Mouse (Mus musculus) erythroblast, adult 5-6 weeks (primary cell): ENCODE data around the gene Zbtb42. TPM values are rescaled to one million over a fixed set of nuclear protein-coding genes. Genes with fewer than 3 reads are reported as not detected.

ENCODE experiments used
- ATAC-seq: replicated peaks from 2 replicates; pipeline ENCODE4 v1.8.0; 2016; ENCODE audit warnings: moderate number of reproducible peaks, mild to moderate bottlenecking, moderate TSS enrichment, inconsistent platforms; ENCODE audit not compliant: poor library complexity, low FRiP score, severe bottlenecking
- total RNA-seq, 2 experiments: library from RNA; stranded (forward) in 1 of 2; stranded (reverse) in 1 of 2; fragments of 150-400 nt in 1 of 2; fragments of 200-764, 138-1000 nt in 1 of 2; gene quantifications; 2 replicates each; pipeline versions ENCODE4 v1.2.3 to v1.2.4; 2015 to 2017; ENCODE audit warnings: low replicate concordance in 2 of 2

The Zbtb42 gene
- total RNA-seq, 2 experiments from 2014 or later = 1.2 TPM; not detected in 1

DNA sequence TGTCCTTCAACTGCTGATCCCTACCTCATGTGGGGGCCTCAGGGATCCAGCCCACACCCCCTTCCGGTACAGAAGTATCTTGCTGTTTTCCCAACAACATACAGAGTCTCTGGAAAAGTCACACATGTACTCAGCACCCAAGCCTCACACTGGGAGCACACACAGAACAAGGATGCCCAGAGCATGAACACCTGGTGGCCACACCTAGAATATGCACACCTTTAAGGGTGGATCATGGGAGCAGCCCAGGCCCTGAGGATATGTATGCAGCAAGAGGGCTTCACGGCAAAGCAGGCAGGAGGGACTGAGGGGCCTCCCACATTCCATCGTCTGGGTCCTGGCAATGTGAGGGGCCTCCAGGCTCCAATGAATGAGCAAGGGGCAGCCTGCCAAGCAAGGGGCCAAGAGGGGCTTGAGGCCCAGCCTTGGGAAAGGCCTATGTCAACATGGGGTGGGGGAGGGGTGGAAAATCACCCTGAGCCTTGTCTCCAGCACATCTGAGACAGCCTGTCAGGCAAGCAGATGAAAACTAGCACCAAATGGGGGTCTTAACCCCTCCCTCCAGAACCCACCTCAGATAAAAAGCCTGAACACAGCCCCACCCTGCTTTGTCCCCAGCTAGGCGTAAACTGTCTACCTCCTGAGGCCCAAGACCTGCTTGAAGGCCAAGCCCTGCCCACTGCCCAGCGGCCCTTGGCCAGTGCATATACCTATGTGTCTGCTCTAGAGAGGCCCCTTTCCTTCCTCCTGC, 17.9 kb upstream of the Zbtb42 start:
- ATAC-seq = no peak

DNA sequence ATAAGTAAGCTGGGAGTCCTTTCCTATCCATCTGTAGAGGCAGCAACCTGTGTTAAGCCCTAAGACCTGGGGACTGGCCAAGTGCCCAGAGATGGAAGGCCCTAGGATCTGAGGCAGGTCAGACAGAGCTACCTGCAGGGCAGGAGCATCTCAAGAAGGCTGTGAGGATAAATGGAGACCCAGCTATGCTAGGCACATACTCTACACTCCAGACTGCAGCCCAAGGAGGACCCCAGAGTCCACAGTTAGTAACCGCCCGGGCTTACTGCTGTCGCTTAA, 17.4 kb upstream of the Zbtb42 start:
- no peak for ATAC-seq

DNA sequence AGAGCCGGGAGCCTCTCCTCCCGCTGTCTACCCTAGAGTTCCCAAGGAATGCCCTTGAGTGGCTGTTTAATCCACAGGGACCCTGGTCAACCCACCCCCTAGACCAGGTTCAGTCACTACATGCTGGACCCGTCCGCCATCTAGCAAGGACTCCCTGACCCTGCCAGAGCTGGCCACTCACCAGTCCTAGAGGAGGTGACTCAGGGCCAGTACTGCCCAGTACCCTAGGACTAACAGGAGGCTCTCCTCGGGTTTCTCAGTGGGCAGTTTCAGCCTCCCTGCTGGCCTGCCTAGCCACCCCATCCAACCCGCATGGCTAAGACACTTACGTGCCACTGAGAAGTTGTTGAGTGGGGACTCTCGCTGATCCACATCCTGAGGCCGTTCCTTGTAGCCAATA, 16.8 kb upstream of the Zbtb42 start:
- no peak for ATAC-seq

DNA sequence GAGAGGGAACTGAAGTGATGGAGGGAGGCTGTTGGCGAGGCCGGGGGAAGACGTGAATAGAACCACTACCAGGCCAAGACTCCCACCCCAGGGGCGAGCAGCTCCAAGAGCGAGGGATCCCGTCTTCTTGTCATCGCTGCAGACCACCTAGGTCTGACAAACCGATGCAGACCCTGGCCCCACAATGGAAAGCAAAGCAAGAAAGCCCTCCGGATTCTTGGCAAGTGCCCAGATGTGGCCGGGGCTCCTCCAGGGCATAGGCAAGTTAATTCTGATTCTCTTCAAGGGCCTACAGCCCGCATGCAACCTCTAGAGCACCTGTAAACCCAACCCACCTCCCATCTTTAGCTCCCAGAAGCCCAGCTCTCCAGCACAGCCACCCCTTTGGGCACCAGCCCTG, 15.3 kb upstream of the Zbtb42 start:
- no peak for ATAC-seq

DNA sequence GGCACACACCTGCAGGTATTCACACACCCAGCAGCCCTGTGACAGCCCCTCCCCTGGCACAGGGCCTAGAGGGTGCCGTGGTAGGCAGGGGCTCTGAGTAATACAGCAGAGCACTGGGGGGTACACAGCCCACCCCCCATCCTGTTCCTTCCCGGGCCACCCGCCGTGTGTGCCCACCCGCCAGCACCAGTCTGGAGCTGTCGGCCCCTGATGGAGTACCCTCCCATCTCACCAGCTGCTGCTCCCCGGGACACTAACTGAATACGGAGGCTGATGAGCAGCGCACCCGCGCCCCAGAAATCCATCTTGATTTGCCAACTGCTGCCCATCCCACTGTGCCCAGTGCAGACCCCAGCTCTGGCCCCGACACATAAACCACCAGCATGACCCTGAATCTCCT, 14.9 kb upstream of the Zbtb42 start:
- no peak for ATAC-seq

DNA sequence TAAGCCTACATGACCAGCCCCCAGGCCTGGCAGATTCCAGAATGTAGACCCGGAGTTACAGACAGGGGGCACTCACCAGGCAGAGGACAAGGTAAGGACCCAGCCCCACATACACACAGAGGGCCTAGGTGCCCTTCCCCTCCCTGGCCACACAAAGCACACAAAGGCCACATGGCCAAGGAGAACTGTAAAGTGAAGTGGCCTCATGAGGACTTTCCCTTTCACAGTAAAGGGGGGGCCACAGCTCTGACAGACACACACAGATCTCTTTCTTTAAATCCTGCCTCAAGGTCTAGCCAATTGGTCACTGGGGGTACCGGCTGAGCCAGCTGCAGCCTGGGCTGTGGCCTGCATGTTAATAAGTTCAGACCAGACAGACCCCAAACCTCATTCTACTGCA, 14.5 kb upstream of the Zbtb42 start:
- ATAC-seq = no peak

DNA sequence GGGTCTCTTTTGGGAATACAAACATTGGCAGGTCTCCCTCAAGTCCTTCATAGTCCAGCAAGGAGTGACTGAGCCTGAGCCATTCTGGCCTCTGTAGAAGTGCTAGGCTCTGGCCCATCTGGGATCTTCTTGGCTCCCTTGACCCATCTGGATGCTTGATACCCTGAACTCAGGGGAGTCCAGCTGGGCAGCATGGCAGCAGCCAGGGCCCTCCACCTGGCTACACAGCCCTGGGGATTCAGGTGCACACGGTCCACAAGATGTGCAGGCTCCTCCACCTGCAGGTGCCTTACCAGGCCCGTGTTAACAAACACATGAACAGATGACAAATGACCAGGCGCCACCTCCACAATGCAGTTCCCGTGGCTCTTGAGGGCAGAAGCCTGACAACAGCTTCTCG, 14.0 kb upstream of the Zbtb42 start:
- ATAC-seq = no peak

DNA sequence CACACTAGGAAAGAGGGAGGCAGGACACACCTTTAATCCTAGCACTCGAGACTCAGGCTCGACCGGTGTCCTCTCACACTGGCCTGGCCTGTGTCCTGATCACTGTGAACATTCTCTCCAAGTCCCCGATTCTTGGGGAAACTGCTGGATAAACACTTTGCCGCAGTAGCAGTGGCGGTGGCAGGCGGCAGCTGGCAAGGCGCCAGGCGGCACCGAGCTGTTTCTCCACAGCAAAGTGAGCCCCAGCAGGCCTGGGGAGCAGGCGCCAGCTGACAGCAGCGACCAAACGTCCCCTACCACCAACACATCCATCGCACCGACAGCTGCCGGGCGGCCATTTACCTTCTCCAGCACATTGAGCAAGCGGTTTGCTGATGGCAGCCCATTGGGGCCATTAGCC, 13.2 kb upstream of the Zbtb42 start:
- ATAC-seq = no peak

DNA sequence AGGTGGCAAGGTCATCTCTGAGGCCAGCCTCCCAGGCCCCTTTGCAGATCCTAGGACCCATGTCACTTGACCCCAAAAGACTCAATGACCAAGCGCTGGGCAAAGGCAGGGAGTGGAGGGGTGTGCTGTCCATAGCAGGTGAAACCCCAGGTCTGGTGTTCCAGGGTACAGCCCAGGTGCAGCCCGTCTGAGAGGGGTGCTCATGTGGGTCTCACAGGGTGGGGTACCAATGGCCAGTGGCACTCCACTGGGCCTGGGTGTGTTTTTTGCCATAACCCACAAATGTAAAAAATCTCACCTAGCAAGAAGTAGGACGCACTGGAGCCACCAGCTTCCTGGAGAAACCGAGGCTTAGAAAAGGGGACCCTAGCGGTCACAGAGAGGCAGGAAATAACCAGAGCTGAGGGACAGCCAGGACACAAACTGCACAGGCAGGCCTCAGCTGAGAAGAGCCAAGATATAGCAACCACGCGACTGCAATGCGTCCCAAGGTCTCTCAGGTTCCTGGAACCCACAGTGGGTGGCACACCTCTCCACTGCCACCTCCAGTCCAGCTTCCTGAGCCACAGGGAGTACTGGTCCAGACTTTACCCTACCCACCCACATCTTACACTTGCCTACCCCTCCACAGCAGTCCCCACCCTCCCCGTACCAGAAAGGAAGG, 12.6 kb upstream of the Zbtb42 start:
- no peak for ATAC-seq

DNA sequence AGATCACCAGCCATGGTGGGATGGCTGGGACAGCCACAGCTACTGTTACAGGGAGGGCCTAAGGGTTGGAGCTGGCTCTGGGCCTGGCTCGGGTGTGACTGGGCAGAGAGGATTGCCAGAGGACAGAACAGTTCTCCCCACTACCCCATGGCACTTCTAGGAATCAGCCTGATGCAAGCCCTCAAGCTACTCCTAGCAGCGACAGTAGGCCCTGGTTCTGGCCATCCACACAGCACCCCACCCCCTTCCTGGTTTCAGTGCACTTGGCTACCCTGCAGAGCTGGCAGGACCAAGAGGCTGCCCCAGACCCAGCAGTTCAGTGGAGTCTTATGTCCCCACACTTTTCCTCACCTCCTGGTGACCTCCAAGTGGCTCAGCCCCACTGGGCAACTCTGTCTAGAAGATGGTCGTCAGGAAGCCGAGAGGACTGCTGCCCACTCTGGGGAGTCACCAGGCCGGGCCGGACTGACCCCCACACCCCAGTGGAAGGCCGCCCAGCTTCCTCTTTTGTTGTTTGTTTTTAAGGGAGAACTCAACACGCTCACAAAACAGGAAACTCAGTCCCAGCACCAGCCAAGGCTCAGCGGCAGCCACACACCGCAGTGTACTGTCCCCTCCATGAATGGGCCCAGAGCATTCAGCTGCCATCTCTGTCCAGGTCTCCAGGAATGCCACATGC, 10.9 kb upstream of the Zbtb42 start:
- ATAC-seq = no peak

DNA sequence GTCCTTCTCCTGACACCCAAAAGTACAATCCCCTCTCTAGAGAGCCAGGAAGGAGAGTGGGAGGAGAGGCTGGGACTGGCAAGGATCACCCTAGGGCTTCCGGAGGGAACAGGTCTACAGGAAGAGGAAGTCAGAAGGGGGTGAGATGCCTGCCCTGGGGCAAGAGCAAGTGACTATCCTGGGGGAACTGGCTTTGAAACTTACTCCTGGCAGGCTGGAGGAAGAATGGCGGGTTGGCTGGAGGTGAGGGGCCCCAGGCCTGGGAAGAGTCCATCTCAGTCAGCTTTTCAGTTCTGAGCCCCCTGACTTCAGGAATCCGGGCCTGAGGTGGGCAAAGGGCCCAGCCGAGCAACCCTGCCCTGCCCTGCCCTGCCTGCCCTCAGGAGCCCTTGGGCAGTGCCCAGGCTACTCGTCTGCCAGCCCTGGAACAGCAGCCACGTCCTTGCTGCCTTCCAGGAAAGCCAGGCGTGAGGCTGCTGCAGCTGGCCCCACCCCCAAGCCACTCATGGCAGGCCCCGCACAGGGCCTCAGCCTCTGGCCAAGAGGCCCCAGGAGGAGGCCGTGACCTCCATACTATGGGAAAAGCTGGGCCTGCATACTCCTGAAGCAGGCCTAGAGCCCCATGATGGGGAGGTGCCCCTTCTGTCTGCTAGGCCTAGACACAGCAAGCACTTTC, 7.8 kb upstream of the Zbtb42 start:
- no peak for ATAC-seq

DNA sequence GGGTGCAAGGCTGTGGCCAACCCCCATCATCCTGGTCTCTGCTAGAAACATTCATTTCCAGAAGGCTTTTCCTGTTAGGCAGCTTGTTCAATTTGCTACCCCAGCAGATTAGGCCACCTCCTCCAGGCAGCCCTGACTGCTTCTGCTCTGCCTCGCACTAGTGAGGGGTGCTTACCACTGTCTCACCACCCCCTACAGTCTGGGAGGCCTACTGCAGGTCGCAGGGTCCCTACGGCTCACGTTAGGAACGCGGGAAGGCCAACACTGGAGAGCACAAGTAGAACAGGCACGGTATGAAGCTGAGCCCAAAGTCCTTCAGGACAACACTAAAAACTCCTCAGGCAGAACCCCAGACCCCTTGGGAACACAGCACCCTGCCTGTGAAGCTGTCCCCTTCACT, 6.7 kb upstream of the Zbtb42 start:
- no peak for ATAC-seq

DNA sequence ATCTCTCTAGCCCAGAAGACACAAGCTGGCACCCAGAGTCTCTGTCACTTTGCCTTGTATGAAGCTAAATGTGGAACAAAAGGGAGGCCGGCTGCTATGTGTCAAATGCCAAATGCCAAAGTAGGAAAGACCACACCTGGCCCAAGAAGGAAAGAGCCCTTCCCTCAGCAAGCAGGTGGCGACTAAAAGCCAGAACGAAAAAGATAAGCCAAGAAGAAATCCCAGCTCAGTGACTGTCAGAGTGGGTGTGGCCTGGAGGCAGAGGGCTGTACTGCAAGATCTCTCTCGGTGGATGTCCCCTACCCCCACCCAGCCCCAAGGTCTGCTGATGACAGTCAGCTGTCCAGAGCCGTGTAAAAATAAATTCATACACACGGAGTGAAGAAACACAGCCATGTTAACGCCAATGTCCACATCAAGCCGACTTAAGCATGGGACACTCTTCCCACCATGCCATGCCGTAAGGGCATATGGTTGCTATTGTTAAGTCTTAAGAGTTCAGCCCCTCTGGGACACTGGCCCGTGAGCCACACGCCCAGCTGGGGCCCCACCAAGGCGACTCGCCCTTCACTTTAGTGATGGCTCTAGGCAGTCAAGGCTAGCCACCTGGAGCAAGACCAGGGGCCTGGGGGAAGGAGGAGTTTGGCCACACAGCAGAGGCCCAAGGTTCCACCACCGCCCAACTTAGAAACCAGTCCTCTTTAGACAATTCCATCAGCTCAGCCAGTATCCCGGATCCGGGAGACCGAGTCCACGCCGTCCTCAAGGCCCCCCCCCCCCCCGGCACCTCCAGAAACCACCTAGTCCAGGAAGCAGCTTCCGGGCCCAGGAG, 5.7 kb upstream of the Zbtb42 start:
- no peak for ATAC-seq

DNA sequence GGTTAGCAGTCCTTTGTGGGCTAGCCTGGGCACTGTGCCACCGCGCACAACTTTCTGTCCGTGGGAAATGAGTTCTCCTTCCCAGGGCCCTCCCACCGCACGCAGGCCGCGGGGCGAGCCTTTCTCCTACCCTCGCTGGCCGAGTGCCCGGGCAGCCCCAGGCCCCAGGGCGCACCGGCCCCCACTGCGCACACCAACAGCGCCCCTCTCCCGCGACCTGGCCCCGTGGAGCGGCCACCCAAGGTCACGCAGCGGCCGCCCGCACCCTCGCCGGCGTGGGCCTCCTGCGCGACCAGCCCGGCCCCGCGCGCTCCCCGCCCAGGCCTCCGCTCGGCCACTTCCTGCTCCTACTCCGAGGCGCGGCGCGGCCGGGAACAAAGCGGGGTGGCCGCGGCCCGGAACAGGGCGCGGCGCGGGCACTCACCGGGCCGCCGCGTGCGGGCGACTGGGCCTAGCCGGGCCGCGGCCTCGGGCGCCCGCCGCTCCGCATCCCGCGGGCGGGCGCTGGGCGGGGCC, 5.0 kb upstream of the Zbtb42 start:
- no peak for ATAC-seq

DNA sequence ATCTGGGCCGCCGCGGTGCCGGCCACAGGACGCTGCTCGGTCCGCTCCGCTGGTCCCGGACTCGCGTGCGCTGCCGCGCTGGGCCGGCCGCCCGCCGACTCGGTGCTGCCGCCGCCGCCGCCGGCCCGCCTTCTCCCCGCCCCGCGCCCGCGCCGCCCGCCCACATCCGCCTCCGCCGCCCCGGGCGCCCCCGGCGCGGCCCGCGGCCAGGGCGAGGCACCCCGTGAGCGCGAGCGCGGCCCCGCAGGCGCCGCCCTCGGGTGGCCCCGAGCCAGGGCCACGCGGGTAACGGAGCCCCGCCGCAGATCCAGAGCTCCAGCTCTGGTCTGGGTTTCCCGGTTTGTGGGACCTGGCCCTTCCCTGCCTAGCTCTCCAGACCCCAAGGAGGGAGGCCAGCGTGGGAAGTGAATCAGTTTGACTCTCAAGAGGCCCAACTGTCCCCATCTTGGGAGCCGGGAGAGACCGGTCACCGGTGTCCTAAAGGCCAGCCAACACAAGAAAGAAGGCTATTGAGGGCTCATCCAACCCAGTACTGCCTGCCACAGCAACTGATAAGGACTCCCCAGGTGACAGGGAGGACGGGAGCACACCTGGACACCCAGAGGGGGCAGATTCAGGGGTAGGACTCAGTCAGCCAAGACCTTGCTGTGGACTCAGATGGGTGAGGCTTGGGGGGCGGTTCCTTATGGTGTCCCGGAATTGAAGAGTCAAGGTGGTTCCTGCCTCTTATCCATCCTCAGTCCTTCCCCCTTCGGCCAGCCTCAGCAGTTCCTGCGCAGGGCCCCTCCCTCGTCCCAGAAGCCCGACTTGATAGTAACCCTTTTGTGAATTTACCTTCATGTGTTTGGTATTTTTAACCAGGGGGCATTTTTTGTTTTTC, 4.3 kb upstream of the Zbtb42 start, which contains the start of gene Akt1:
TSS of gene Akt1 (minus strand) at position 753 of the 880 bp plus-strand sequence.
- ATAC-seq = peak; percentile 29; the same call in 1 of the 2 replicates

DNA sequence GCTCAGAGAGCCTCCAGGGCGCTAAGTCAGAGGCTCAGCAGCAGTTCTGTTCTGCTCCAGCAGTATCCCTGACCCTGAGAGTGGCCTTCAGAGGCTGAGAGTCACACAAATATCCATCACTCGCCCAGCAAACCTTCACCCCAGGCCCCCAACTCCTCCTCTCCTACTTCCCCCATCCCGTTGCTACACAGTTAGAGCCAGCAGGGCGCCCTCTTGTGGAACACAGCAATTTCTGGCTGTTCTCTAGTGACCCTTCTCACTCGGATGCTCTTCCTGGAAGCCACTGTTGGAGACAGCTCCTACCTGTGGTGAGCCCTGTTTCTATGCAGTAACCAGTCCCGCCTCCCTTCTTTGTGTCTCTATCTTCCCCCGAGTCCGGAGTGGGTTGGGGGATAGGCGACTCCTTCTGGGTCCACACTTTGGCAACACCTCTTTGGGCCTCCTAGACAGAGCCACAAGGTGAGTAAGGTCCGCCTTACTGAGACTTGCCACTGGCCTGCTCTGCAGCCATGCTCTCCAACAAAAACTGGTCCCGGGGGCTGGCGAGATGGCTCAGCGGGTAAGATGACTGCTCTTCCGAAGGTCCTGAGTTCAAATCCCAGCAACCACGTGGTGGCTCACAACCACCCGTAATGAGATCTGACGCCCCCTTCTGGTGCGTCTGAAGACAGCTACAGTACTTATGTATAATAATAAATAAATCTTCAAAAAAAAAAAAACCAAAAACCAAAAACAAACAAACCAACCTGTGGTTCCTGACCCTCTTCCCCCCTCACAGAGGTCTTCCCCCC, 3.2 kb upstream of the Zbtb42 start:
- ATAC-seq = peak; percentile 59

DNA sequence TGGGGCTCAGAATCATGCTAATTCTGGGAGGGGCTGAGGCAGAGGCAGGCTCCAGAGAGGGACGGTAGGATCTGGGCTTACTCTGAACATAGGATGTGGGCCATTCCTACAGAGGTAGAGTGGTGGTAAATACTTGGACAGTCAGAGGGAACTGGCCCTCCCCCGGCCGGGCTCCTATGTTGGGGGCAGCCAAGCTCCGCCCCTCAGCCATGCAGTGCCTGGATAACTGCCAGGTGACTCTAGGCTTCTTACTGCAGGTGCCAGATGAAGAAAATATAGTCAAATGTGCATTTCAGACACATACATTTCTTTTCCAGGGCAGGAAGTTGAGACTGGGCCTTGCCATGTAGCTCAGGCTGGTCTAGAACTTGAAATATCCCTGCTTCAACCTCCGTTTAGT, 1.6 kb upstream of the Zbtb42 start:
- ATAC-seq = no peak
